Mouse (Mus musculus) limb, embryonic 14.5 days (tissue): ENCODE results near the gene Mthfd2l. TPM values are rescaled to one million over a fixed set of nuclear protein-coding genes. Genes with fewer than 3 reads are reported as not detected.

Experiments
- ATAC-seq: fragments of 200-750 bp; cut with Nextera tagmentation; 2 replicates; pipeline ENCODE4 v1.8.0; 2017; ENCODE audit warnings: low read depth, moderate number of reproducible peaks, moderate TSS enrichment; ENCODE audit not compliant: low FRiP score
- DNase-seq: peaks from one replicate; pipeline ENCODE4 v3.0.0-alpha.2; 2015; ENCODE audit warnings: low spot score
- H3K27ac ChIP-seq: fragments of 300-500 bp; sonication (generic); replicated peaks from 2 replicates; pipeline ENCODE4 v1.5.1; 2014; ENCODE audit warnings: low read depth, mild to moderate bottlenecking, low read length, moderate library complexity, mixed read lengths
- H3K27me3 ChIP-seq: fragments of 300-500 bp; sonication (generic); 2 replicates; pipeline ENCODE4 v1.6.1; 2014; ENCODE audit warnings: low read length, mixed read lengths; ENCODE audit not compliant: control insufficient read depth, insufficient read depth
- H3K36me3 ChIP-seq: fragments of 300-500 bp; sonication (generic); 2 replicates; pipeline ENCODE4 v1.6.1; 2014; ENCODE audit warnings: mild to moderate bottlenecking, low read length, moderate library complexity, mixed read lengths; ENCODE audit not compliant: control insufficient read depth, insufficient read depth
- H3K4me1 ChIP-seq: fragments of 300-500 bp; sonication (generic); 2 replicates; pipeline ENCODE4 v1.6.1; 2014; ENCODE audit warnings: antibody characterized with exemption, low read length, mixed read lengths; ENCODE audit not compliant: control insufficient read depth, insufficient read depth
- H3K4me2 ChIP-seq: fragments of 300-500 bp; sonication (generic); replicated peaks from 2 replicates; pipeline ENCODE4 v1.6.1; 2014; ENCODE audit warnings: low read depth, mild to moderate bottlenecking, low read length, moderate library complexity; ENCODE audit not compliant: severe bottlenecking
- H3K4me3 ChIP-seq: fragments of 300-500 bp; sonication (generic); replicated peaks from 2 replicates; pipeline ENCODE4 v1.5.1; 2014; ENCODE audit warnings: low read length
- H3K9ac ChIP-seq: fragments of 300-500 bp; sonication (generic); 2 replicates; pipeline ENCODE4 v1.6.1; 2014; ENCODE audit warnings: mild to moderate bottlenecking, low read depth, low read length, moderate library complexity; ENCODE audit not compliant: severe bottlenecking
- H3K9me3 ChIP-seq: fragments of 300-500 bp; sonication (generic); 2 replicates; pipeline ENCODE4 v1.6.1; 2016; ENCODE audit warnings: low read length; ENCODE audit not compliant: control insufficient read depth
- POLR2A ChIP-seq: fragments of 200-500 bp; IDR thresholded peaks from 2 replicates; pipeline ENCODE4 v1.8.0; 2012; ENCODE audit warnings: inconsistent platforms, mild to moderate bottlenecking, moderate library complexity, borderline replicate concordance; ENCODE audit not compliant: insufficient read depth, insufficient read length; ENCODE audit errors: extremely low read depth
- WGBS: fragments of 180-500 bp; shearing (Covaris S2); extraction: QIAGEN DNeasy Blood & Tissue Kit; methylation state at CpG from one replicate; pipeline ENCODE4 v1.1.7; 2014; 5-methylcytosine and 5-hydroxymethylcytosine counted together
- polyA plus RNA-seq, 2 experiments: library from polyadenylated mRNA; depleted of rRNA in 1 of 2; stranded (reverse) in 1 of 2; unstranded in 1 of 2; fragments of >200 nt; fragmentation: Nextera tagmentation in 1 of 2; extraction: Ambion mirVana in 1 of 2; gene quantifications; 2 replicates each; pipeline versions ENCODE4 v1.2.1 to v1.2.3; 2012 to 2014

Gene Mthfd2l
- polyA plus RNA-seq (2012; rRNA removed) (48.5 and 50.7 TPM in 2 replicates), polyA plus RNA-seq (2014; fragmentation: Nextera tagmentation; extraction: Ambion mirVana) (55.0 and 55.8 TPM in 2 replicates)

DNA sequence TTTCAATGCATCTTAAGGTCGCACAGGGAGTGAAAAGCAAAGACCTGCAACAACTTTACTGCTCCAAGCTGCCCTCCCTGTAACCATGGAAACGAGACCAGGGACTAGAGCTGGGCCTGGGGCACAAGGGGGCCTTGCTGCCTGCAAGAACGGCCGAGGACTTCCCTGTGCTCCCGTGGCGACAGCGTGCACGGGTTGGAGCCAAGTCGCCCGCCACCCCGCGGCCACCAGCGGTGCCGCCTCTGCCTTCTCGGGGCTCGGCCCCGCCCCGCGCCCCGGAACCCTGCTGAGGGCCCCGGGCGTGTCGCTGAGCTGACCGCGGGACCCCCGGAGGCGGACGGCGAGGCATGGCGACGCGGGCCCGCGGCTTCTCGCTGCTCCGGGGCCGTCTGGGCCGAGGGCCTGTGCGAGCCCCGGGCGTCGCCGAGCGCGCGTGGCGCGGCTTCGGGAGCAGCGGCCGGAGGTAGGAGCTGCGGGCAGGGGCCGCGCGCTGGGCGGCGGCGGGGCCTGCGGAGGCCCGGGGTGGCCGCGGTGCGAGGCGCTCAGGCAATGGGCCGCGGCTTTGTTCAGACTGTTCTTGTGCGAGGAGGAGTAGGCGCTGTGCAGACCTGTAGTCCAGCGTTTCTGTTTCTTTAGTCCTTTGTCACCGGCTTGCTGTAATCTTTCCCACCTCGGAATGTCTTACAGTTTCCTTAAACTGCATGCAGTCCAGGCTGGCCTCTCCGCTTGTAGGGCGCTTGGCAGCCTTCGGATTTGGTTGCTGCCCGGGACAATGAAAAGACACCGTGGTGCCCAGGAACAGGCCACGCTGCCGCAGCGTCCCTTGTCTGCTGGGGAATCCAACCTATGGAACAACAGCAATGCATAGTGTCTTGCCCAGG lies at the start of gene Mthfd2l:
Gene Mthfd2l (plus strand): TSS at position 147 of the 881 bp plus-strand sequence.
- H3K9ac ChIP-seq, result peak within 1 kb of the TSS; percentile 99
- H3K4me1 ChIP-seq, result peaks cover 9% of the 10 kb centered on the region
- 0 out of 2 replicates have a peak, but pooled peaks have one; percentile 39 for TF ChIP-seq POLR2A
- H3K4me3 ChIP-seq, result peak within 1 kb of the TSS; percentile 77
- peak within 1 kb of the TSS; percentile 47 for H3K4me2 ChIP-seq
- H3K36me3 ChIP-seq, result peaks cover 21% of the 10 kb centered on the region
- H3K27ac ChIP-seq, result peak within 1 kb of the TSS; percentile 99
- H3K9me3 ChIP-seq, result no peaks in the 10 kb centered on the region
- peak; percentile 94 for ATAC-seq
- DNase-seq, result peak; percentile 86
- no peaks in the 10 kb centered on the region for H3K27me3 ChIP-seq
- 1% methylated on average over 33 of the region's 79 CpGs for WGBS

DNA sequence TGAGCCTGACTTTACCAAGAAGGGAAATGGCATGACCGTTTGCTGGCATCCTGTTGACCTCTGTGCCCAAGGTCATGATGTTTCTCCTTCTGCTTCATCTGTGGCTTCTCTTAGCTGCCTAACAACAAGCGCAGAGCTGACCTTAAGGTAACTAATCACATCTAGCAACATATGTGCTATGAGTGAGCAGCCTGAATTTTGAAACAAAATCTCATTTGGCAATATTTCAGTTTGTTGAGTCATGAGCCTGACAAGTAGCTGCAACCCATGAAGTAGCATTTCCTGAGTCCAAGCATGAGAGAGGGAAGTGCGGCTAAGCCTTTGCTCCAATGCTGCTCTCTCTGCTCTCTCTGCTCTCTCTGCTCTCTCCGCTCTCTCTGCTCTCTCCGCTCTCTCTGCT lies 49.2 kb upstream of the Mthfd2l start:
- DNase-seq (no peak), ATAC-seq (no peak)
- H3K4me3 ChIP-seq, result no peak overlapping the region
- no peaks in the 10 kb centered on the region for H3K9me3 ChIP-seq
- H3K4me2 ChIP-seq, result no peak overlapping the region
- H3K9ac ChIP-seq, result no peak overlapping the region
- H3K27me3 ChIP-seq, result no peaks in the 10 kb centered on the region
- WGBS, result 86% methylated on average over 5 of the region's 5 CpGs
- TF ChIP-seq POLR2A, result no peak
- no peaks in the 10 kb centered on the region for H3K36me3 ChIP-seq
- H3K27ac ChIP-seq, result no peak overlapping the region
- H3K4me1 ChIP-seq, result no peaks in the 10 kb centered on the region

DNA sequence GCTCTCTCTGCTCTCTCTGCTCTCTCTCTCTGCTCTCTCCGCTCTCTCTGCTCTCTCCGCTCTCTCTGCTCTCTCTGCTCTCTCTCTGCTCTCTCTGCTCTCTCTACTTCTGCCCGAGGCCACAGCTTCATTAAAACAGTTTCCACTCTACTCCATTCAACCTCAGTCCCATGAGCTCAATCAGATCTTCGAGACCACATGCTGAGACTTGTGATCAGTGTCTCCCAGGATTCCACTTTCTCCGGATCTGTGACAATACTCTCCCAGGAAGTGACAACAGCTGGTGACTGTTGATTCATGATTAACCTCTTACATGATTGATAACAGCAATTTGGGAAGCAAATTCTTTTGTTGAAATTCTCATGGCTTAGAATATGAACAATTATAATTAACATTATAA lies 48.8 kb upstream of the Mthfd2l start:
- H3K4me3 ChIP-seq, result no peak overlapping the region
- DNase-seq (no peak), ATAC-seq (no peak)
- H3K36me3 ChIP-seq, result no peaks in the 10 kb centered on the region
- 85% methylated on average over 5 of the region's 5 CpGs for WGBS
- H3K27ac ChIP-seq, result no peak overlapping the region
- no peaks in the 10 kb centered on the region for H3K4me1 ChIP-seq
- no peak overlapping the region for H3K4me2 ChIP-seq
- H3K9me3 ChIP-seq, result no peaks in the 10 kb centered on the region
- H3K9ac ChIP-seq, result no peak overlapping the region
- H3K27me3 ChIP-seq, result no peaks in the 10 kb centered on the region
- TF ChIP-seq POLR2A, result no peak

DNA sequence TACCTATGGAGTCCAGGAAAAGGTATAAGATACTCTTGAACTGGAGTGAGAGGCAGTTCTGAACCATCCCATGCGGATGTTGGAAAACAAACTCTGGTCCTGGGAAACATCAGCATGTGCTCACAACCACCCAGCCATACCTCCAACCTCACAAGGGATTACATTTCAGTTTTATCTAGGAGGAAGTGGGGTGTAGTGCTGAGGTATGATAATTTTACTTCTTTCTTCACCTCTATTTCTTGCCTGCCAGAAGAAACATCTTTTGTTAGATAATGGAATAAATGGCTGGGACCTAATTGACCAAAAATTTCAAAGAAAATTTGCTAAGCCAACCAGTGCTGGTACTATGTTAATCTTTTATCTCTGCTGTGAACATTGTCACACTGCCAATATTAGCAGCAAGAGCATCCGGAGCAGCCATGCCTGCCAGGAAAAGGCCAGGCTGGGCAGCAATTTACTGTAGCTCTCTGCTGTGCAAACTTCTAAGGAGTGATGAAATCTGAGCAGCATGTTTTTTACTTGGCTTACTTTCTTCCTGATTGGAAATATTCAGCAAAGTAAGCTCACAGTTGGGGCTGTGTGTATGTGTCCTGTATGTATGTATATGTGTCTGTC lies 46.2 kb upstream of the Mthfd2l start:
- H3K9ac ChIP-seq, result no peak overlapping the region
- H3K4me3 ChIP-seq, result no peak overlapping the region
- no peaks in the 10 kb centered on the region for H3K9me3 ChIP-seq
- no peaks in the 10 kb centered on the region for H3K36me3 ChIP-seq
- H3K27me3 ChIP-seq, result no peaks in the 10 kb centered on the region
- H3K27ac ChIP-seq, result no peak overlapping the region
- DNase-seq, result no peak
- 63% methylated on average over 2 of the region's 2 CpGs for WGBS
- H3K4me2 ChIP-seq, result no peak overlapping the region
- TF ChIP-seq POLR2A, result no peak
- ATAC-seq, result no peak
- H3K4me1 ChIP-seq, result no peaks in the 10 kb centered on the region

DNA sequence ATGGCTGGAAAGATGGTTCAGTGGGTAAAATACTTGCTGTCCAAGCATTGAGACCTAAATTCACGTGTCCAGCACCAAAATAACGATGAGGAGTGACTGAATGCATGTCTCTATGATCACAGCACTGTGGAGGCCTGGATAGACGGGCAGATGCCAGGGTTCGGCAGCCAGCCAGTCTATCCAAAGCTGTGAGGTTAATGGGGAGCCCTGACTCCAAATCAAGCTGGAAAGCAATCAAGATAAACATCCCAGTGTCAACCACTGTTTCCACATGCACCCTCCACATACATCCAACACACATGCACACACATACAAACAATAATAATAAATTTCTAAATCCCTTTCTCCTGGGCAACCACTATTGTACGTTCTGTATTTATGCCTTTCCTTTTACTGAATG lies 42.3 kb upstream of the Mthfd2l start:
- H3K27ac ChIP-seq, result no peak overlapping the region
- H3K4me3 ChIP-seq, result no peak overlapping the region
- no peak for TF ChIP-seq POLR2A
- no peaks in the 10 kb centered on the region; the same call in 1 of the 2 replicates for H3K27me3 ChIP-seq
- no peaks in the 10 kb centered on the region for H3K9me3 ChIP-seq
- no peak for DNase-seq
- no peaks in the 10 kb centered on the region for H3K36me3 ChIP-seq
- 78% methylated on average over 5 of the region's 5 CpGs for WGBS
- H3K9ac ChIP-seq, result no peak overlapping the region
- peaks cover 6% of the 10 kb centered on the region for H3K4me1 ChIP-seq
- no peak for ATAC-seq
- no peak overlapping the region for H3K4me2 ChIP-seq
